Mouse (Mus musculus) embryo, embryonic 10.5 days (tissue): ENCODE data around the gene Tax1bp1.

ENCODE experiments used
- DNase-seq: peaks from one replicate; pipeline ENCODE4 v3.0.0-alpha.2; 2015; ENCODE audit warnings: low spot score

Gene Tax1bp1

DNA sequence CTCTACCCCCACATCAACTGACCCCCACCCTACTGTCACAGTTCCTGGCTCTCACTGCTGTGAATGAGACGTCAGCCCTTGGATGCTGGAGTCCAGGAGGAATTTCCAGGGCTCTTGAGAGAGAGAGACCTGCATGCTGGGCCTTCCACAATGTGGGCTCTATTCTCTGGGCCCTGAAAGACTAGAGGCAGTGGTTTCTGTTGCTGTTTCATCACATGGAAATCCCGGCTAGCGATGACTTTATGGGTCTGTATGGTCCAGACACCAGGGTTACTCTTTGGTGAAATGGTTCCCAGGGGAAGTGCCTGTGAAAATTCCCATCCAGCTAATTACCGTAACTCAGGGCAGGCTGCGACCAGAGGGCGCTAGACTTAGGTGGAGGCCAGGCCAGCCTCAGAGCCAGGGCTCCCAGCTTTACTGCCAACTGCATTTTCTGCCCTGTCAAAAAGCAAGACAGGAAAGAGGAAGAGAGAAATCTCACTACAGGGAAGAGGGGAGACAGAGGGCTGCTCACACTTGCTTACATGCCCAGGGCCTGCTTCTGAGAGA is 83.8 kb downstream of the Tax1bp1 start:
- peak; percentile 27 for DNase-seq

DNA sequence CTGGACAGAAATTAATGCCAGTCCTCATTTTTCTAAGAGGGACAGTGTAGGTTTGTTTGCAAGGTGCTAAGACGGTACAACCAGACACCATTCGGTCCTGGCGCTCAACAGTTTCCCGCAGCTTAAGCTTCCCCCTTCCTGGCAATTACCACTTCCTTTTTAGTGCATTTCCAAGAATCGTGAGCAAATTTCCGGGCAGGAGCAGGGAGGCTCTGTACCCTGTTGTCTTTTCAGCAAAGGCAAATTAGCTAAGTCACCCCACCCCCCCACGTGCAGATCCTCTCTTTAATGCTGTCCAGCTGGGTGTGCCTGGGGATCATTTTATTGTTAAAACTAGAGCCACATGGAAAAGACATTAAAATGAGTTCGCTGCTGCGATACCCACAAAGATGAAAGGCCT is 88.7 kb downstream of the Tax1bp1 start:
- peak; percentile 29 for DNase-seq

DNA sequence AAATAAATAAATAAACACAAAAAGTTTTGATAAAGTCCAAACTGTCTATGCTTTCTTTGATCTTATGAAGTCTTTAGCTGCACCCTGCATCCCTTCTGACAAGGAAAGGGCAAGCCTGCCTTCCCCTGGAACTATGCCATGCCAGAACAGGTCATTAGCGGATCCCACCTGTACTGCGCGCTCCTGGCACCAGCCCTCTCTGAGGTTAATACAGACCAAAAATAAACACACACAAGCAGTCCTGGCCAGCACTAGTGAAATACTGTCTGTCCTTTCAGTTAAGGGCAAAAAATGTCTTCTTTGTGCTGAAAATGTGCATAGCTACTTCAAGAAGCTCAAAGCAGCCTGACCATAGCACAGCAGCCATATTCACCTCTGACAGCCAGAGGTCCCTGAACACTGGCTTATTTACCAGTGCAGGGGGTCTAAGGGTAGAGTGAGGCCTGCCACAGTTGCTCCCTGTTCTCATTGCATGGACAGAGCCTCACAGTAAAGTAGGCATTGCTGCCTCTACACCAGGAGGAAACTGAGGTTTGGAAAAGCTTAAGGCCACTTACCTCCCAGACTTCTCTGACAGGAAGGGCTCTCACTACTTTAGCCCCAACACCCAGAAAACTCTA is 91.8 kb downstream of the Tax1bp1 start:
- DNase-seq: no peak
